Mouse (Mus musculus) right cerebral cortex, postnatal 14 days (tissue): ENCODE data around the gene Tmprss4.

Experiments
- DNase-seq: peaks from one replicate; pipeline ENCODE4 v3.0.0; 2022

The Tmprss4 gene

DNA sequence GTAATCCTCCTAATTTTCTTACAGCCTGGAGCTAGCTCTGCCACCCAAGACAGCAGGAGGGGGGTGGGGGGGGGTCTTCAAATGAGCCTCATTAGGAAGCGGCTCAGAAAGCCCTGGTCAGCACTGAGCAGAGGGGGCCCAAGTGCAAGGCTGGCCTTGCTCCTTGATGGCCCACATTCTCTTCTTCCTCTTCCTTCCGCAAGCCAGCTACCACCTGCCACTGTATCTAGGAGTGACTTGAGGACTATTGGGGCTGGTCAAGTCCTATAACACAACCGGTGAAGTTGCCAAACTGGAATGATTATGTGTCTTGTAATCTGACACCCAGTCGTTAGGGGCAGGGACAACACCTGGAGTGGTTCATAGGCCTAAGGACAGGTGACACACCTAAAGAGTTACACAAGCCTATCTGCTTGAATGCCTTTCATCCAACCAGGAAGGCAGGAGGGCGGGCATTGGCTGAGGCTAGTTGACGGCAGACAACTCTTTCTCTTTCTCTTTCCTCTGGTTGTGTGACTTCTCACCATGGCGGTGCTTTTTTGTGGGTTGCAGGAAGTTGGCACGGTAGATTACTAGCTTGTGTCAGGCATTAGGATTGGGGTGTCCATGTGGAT lies at the start of gene Tmprss4:
Gene Tmprss4 (minus strand): TSS at position 296 of the 614 bp plus-strand sequence.
- DNase-seq, result no peak

DNA sequence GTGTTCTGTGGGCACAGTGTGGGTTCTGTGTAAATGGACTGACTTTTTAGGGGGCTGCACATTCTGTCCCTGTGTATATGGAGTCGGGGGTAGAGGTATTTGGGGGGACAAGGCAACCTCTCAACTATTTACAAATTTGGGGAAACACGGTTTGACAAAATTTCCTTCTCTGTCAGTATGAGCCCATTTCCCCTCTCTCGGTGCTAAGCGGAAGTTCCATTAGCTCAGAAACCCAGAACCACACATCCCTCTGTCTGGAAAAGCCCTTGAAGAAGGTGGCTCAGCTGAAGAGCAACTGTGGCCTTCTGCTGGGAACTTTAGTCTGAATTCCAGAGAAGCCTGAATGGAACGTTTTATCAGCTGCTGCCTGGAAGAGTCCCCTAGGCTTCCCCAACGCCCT lies 48.5 kb upstream of the Tmprss4 start:
- no peak for DNase-seq

DNA sequence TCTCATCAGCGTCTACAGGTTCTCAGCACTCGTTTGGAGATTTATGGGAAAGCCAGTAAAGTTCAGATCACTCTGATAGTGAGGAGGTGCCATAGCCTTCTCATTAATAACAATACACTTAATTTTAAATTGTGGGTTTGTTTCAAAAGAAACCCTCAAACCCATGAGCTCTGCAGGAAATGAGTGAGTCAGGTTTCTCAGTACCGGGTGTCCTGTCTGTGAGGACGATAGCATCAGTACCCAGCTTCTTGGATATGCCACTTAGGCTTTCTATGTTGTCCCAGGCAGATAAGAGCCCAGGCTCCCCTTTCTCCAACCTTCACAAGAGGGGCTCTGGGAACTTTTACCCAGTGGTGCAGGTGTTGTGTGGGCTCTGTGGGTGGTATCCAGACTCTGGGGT lies 48.1 kb upstream of the Tmprss4 start:
- no peak for DNase-seq

- no peak for DNase-seq
These were observed 47.4 kb upstream of the Tmprss4 start for GRCm38 (mm10) chr9:45251281-45251680.

GRCm38 (mm10) chr9:45250306-45250705 lies 46.4 kb upstream of the Tmprss4 start:
- DNase-seq, result no peak

GRCm38 (mm10) chr9:45247536-45247935 lies 43.6 kb upstream of the Tmprss4 start:
- DNase-seq, result no peak

DNA sequence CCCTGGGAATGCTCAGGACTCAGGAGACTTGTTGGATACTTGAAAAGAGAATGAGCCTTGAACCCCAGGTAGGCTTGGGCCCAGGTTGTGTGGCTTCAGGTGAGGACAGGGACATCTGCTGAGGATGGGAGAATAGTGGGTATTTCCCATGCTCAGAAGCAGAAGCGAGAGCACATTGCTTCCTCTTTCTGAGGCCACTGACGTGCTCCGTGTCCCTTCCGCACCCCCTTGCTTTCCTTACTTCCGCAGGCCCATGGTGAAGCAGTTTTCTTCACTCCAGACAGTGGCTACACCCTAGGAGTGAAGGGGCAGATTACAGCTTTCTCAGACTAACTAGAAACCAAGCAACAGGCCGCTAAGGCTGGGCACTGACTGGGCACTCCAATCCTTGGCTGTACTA lies 42.2 kb upstream of the Tmprss4 start:
- no peak for DNase-seq

DNA sequence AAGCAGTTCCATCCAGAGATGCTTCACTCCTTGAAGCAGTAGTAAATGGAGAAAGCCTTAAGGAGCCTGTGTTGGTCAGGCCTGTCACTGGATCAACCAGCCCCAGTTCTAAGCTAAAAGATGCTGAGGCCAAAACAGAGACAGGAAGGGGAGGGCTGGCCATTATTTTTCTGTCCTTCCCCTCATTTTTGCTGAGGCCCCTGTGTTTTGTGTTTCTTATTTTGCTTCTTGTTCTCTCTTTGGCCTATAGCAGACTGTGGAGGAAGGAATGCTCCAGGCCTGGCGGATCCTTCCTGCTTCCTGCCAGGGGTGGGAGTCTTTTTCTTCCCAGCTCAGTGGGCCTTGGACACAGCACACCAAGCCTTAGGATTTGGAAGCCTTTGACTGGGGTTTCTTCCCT lies 41.5 kb upstream of the Tmprss4 start:
- no peak for DNase-seq

DNA sequence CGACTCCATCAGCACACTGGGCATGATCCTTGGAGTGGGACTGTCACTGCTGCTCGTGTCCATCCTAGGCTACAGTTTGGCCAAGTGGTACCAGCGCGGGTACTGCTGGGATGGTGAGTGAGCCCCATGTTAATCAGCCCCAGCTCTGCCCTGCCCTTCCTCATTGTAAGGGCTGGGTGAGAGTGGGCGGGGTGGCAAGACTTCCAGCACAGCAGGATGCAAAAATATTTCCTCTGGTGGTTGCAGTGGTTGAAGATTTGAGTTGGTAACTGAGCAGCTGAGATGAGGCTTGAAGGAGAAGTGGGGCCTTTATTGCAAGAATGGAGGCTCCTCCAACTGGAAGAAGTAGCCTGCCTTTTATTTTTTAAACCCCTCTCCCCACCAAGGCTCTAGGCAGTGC lies 37.5 kb upstream of the Tmprss4 start:
- DNase-seq, result no peak

- no peak for DNase-seq
These were observed 32.9 kb upstream of the Tmprss4 start for GRCm38 (mm10) chr9:45236744-45237143.

DNA sequence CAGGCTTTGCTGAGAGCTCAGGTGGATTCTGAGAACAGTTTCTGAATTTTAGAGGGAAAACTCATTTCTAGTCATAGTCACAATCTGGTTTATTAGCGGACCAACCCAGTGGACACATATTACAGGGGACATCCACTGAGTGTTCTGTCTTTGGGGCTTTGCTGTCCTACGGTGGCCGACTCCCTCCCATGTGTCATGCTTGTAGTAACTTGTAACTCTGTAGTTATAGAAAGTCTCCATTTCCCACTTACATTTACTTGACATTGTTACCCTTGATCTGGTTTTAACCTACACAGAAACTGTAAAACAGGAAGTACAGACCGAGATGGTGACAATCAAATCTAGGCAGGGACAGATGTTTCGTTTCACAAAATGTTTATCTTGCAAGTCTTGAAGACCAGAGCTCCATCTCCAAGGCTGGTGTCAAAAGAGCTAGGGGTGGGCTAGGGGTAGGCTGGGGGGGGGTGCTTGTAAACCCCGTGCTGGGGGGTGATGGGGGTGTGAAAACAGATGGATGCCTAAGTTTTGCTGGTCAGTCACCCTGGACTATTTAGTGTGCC lies 31.9 kb upstream of the Tmprss4 start:
- DNase-seq, result no peak

DNA sequence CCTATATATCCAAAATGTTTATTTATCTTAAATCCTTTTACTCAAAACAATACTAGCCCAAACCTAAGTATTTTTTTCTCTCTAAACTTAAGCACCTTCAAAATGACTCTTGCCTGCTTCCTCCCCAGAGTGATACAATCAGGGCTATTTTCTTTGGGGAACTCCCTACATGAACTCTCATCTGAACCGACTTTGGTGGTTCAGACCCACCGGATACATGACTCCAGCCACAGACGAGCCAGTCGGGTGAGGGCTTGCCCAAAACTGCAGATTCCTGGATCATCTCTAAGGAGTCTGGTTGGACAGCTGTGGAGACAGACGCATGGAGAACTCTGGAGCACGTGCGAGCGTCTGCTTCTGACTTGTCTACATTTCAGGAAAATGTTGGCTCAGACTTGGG lies 25.5 kb upstream of the Tmprss4 start:
- DNase-seq, result no peak

DNA sequence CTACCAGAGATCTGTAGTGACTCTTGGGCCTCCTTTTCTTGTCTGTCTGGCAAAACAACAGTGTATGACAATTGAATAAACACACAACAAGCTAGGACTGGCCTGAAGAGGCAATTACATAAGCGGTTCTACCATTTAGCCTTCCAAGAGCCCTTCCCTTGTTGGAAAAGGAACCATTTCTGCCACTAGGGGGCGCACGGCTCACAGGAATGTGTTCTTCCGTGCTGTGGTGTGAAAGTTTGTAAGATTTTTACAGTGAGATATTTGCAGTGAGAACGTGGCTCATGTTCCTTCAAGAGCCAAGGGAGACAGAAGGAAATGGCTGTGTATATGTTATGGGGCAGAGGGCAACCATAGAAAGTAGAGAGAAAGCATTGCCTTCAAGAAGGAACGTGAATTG lies 17.7 kb upstream of the Tmprss4 start:
- peak; percentile 98 for DNase-seq

- no peak for DNase-seq
These were observed 15.8 kb upstream of the Tmprss4 start for GRCm38 (mm10) chr9:45219644-45220043.

- no peak for DNase-seq
These were observed 11.8 kb upstream of the Tmprss4 start for GRCm38 (mm10) chr9:45215526-45216179.

GRCm38 (mm10) chr9:45212001-45212400 lies 8.1 kb upstream of the Tmprss4 start:
- no peak for DNase-seq

DNA sequence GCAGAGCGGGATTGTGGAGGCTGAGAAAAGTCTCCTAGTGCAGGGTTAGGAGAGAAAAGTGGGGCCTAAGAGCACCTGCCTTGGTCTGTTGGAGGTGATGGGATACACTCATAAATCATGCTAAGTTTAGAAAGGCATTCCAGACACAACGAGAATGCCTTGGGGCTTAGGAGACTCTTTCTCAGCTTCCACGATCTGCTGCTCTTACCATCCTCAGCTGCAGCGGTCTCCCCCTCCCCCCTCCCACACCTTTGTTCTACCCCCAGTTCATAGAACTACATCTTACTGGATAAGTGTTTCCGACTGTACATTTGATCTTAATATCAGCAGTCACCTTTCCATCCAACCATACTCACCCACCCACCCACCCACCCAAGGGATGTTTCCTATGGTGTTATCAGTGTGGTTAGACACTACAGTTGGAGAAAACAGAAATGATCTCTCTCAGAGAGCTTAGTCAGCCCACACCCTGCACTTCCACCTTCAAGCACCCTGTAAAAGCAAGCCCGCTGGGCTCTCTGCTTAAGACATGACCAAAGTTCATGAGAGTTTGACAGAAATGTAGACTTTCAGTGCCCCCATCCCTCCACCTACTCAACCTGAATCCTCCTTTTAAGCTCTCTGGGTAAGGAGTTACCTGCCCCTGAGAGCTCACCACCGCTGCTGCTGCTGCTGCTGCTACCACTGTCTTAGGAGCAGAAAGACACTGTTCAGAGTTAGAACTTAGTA lies 3.3 kb upstream of the Tmprss4 start:
- DNase-seq, result no peak

DNA sequence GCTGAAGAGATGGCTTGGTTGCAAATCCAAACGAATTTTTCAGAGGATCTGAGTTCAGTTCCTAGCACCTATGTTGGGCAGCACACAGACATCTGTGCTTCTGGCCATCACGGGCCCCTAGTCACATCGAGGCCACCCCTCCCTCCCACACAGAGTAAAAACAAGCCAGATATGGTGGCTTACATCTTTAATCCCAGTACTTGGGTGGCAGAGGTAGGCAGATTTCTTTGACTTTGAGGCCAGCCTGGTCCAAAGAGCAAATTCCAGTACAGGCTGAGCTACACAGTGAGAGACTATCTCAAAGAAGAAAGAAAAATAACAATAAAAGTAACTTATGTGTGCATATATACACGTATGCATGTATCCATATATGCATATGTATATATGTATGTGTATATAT lies 2.2 kb upstream of the Tmprss4 start:
- DNase-seq, result no peak

- DNase-seq, result no peak
These were observed 1.3 kb upstream of the Tmprss4 start for GRCm38 (mm10) chr9:45205143-45205542.

GRCm38 (mm10) chr9:45202021-45202798 lies 1.7 kb downstream of the Tmprss4 start:
- no peak for DNase-seq

GRCm38 (mm10) chr9:45201319-45201947 lies 2.5 kb downstream of the Tmprss4 start:
- no peak for DNase-seq

GRCm38 (mm10) chr9:45197549-45197948 lies 6.3 kb downstream of the Tmprss4 start:
- no peak for DNase-seq
